In genomic region chr14:74883204-74883603, GRCm38 (mm10) we compare ENCODE assay signal across 15 mouse cellular contexts.
DNase-seq lines count a peak whose midpoint lies in the region; ATAC-seq and TF ChIP-seq lines count a peak whose summit lies in the region.
"Had no signal": no experiment of that assay in that cellular context is flagged by ENCODE, and none has a peak within 500 bp of the region (broad histone marks: within the 10 kb centered on the region; RNA-seq: fewer than 3 reads in every experiment).

No protein-coding gene starts in this region.

- H3K4me2 ChIP-seq in intestine, embryonic 14.5 days (ENCODE audit: low read length) = 0 out of 2 replicates have a peak overlapping the region, but pooled peaks have one; percentile 4
- H3K4me2 ChIP-seq in intestine, embryonic 16.5 days (ENCODE audit: low read depth, low read length) = no peak overlapping the region
- H3K4me2 ChIP-seq in limb, embryonic 14.5 days (replicated peaks; ENCODE audit: low read depth, low read length, severe bottlenecking) = peak overlapping the region; percentile 6
- H3K4me2 ChIP-seq in forebrain, embryonic 16.5 days (ENCODE audit: low read length) = no peak overlapping the region
- H3K4me2 ChIP-seq: hindbrain, embryonic 15.5 days had no signal

- H3K27me3 ChIP-seq in intestine, embryonic 14.5 days (replicated peaks; ENCODE audit: control insufficient read depth, insufficient read depth, low read length) = no peaks in the 10 kb centered on the region
- no peaks in the 10 kb centered on the region for H3K27me3 ChIP-seq in intestine, embryonic 16.5 days (replicated peaks; ENCODE audit: control insufficient read depth, insufficient read depth, low read length)
- H3K27me3 ChIP-seq in limb, embryonic 14.5 days (ENCODE audit: control insufficient read depth, insufficient read depth, low read length) = no peaks in the 10 kb centered on the region
- H3K27me3 ChIP-seq in forebrain, embryonic 16.5 days (replicated peaks; ENCODE audit: control insufficient read depth, insufficient read depth, low read length) = no peaks in the 10 kb centered on the region
- H3K27me3 ChIP-seq: hindbrain, embryonic 15.5 days had no signal

- no peaks in the 10 kb centered on the region for H3K9me3 ChIP-seq in intestine, embryonic 14.5 days (ENCODE audit: control insufficient read depth, low read length)
- H3K9me3 ChIP-seq in intestine, embryonic 16.5 days (ENCODE audit: control insufficient read depth, low read length) = no peaks in the 10 kb centered on the region
- no peaks in the 10 kb centered on the region for H3K9me3 ChIP-seq in limb, embryonic 14.5 days (ENCODE audit: control insufficient read depth, low read length)
- H3K9me3 ChIP-seq in forebrain, embryonic 16.5 days (ENCODE audit: control insufficient read depth, low read length) = no peaks in the 10 kb centered on the region
- H3K9me3 ChIP-seq: hindbrain, embryonic 15.5 days; midbrain, embryonic 10.5 days had no signal

- H3K9ac ChIP-seq in intestine, embryonic 14.5 days (ENCODE audit: low read length) = no peak overlapping the region
- no peak overlapping the region for H3K9ac ChIP-seq in intestine, embryonic 16.5 days (ENCODE audit: low read depth, low read length)
- H3K9ac ChIP-seq in limb, embryonic 14.5 days (ENCODE audit: low read depth, low read length, severe bottlenecking) = no peak overlapping the region
- no peak overlapping the region for H3K9ac ChIP-seq in forebrain, embryonic 16.5 days (replicated peaks; ENCODE audit: low read depth, low read length)
- H3K9ac ChIP-seq: hindbrain, embryonic 15.5 days had no signal

- peaks cover 31% of the 10 kb centered on the region for H3K4me1 ChIP-seq in intestine, embryonic 14.5 days (replicated peaks; ENCODE audit: control insufficient read depth, insufficient read depth, low read length)
- peaks cover 35% of the 10 kb centered on the region for H3K4me1 ChIP-seq in intestine, embryonic 16.5 days (ENCODE audit: control insufficient read depth, insufficient read depth, low read length)
- H3K4me1 ChIP-seq in limb, embryonic 14.5 days (ENCODE audit: control insufficient read depth, insufficient read depth, low read length) = peaks cover 35% of the 10 kb centered on the region
- peaks cover 21% of the 10 kb centered on the region for H3K4me1 ChIP-seq in forebrain, embryonic 16.5 days (replicated peaks; ENCODE audit: control insufficient read depth, insufficient read depth, low read length)

- no peaks in the 10 kb centered on the region for H3K36me3 ChIP-seq in intestine, embryonic 14.5 days (ENCODE audit: control insufficient read depth, insufficient read depth, low read length)
- H3K36me3 ChIP-seq in intestine, embryonic 16.5 days (ENCODE audit: control insufficient read depth, insufficient read depth, low read length) = no peaks in the 10 kb centered on the region
- no peaks in the 10 kb centered on the region for H3K36me3 ChIP-seq in limb, embryonic 14.5 days (ENCODE audit: control insufficient read depth, insufficient read depth, low read length)
- H3K36me3 ChIP-seq in forebrain, embryonic 16.5 days (ENCODE audit: control insufficient read depth, insufficient read depth) = no peaks in the 10 kb centered on the region
- H3K36me3 ChIP-seq: hindbrain, embryonic 15.5 days; midbrain, embryonic 10.5 days had no signal

- peak; percentile 54 for DNase-seq in adrenal gland, adult 2 months
- no peak for DNase-seq in adrenal gland, postnatal 10 days
- no peak for DNase-seq in intestine, embryonic 14.5 days (ENCODE audit: low spot score)
- DNase-seq in CD4-positive helper T cell, adult 2 months (ENCODE audit: low read depth, low spot score) = peak; percentile 20
- no peak for DNase-seq in limb, embryonic 14.5 days (ENCODE audit: low spot score)
- no peak for DNase-seq in spleen, postnatal 10 days (ENCODE audit: low spot score in 2 of 2)
- DNase-seq: cerebellum, adult 2 months; gastrocnemius, postnatal 25 days; lung, adult 18-20 months; thymus, postnatal 25 days had no signal

- TF ChIP-seq POLR2A in limb, embryonic 14.5 days (IDR thresholded peaks at IDR 0.05; ENCODE audit: borderline replicate concordance, extremely low read depth, insufficient read depth, insufficient read length) = no peak

- no peak overlapping the region for H3K4me3 ChIP-seq in intestine, embryonic 14.5 days (ENCODE audit: low read depth, low read length)
- no peak overlapping the region for H3K4me3 ChIP-seq in intestine, embryonic 16.5 days (ENCODE audit: low read length)
- no peak overlapping the region for H3K4me3 ChIP-seq in limb, embryonic 14.5 days (replicated peaks; ENCODE audit: low read length)
- H3K4me3 ChIP-seq in forebrain, embryonic 16.5 days (replicated peaks; ENCODE audit: low read length) = no peak overlapping the region
- H3K4me3 ChIP-seq: erythroblast, embryonic 14.5 days; hindbrain, embryonic 15.5 days; midbrain, embryonic 10.5 days had no signal

- H3K27ac ChIP-seq in intestine, embryonic 14.5 days (ENCODE audit: low read depth) = no peak overlapping the region
- H3K27ac ChIP-seq in intestine, embryonic 16.5 days (ENCODE audit: low read length) = no peak overlapping the region
- no peak overlapping the region for H3K27ac ChIP-seq in limb, embryonic 14.5 days (replicated peaks; ENCODE audit: low read depth, low read length)
- H3K27ac ChIP-seq in forebrain, embryonic 16.5 days (ENCODE audit: low read length) = no peak overlapping the region
- H3K27ac ChIP-seq: hindbrain, embryonic 15.5 days; midbrain, embryonic 10.5 days had no signal

- 46% methylated on average over 11 of the region's 11 CpGs for WGBS in intestine, embryonic 14.5 days
- WGBS in intestine, embryonic 16.5 days = 57% methylated on average over 11 of the region's 11 CpGs
- WGBS in limb, embryonic 14.5 days = 32% methylated on average over 11 of the region's 11 CpGs
- WGBS in forebrain, embryonic 16.5 days = 80% methylated on average over 11 of the region's 11 CpGs

- ATAC-seq in intestine, embryonic 14.5 days (replicated peaks; ENCODE audit: low FRiP score, low TSS enrichment, low read depth) = 0 out of 2 replicates have a peak, but pooled peaks have one; percentile 44
- no peak for ATAC-seq in intestine, embryonic 16.5 days
- ATAC-seq in limb, embryonic 14.5 days (ENCODE audit: low FRiP score, low read depth) = no peak
- no peak for ATAC-seq in forebrain, embryonic 16.5 days

Comparison
In these comparisons a context has a peak if more than half of its experiments do, and no peak if none do; other contexts are left out.
1. DNase-seq: peak in adrenal gland, adult 2 months (single experiment) and CD4-positive helper T cell, adult 2 months (single experiment); none in adrenal gland, postnatal 10 days (single experiment), intestine, embryonic 14.5 days (single experiment), limb, embryonic 14.5 days (single experiment) and spleen, postnatal 10 days (0 of 2).
2. H3K4me2 ChIP-seq: peak in intestine, embryonic 14.5 days (single experiment) and limb, embryonic 14.5 days (single experiment); none in intestine, embryonic 16.5 days (single experiment) and forebrain, embryonic 16.5 days (single experiment).